In genomic region chr9:26528761-26529160, GRCm38 (mm10) we compare ENCODE assay signal across 21 mouse cellular contexts.
DNase-seq lines count a peak whose midpoint lies in the region; ATAC-seq lines count a peak whose summit lies in the region.
"Had no signal": no experiment of that assay in that cellular context is flagged by ENCODE, and none has a peak within 500 bp of the region (broad histone marks: within the 10 kb centered on the region; RNA-seq: fewer than 3 reads in every experiment).

No protein-coding gene starts in this region.

- H3K4me1 ChIP-seq in forebrain, embryonic 15.5 days, result peaks cover 8% of the 10 kb centered on the region
- H3K4me1 ChIP-seq in forebrain, embryonic 12.5 days, result 0 out of 2 replicates have a peak, but pooled peaks cover 3% of the 10 kb centered on the region
- H3K4me1 ChIP-seq in midbrain, embryonic 16.5 days (ENCODE audit: control insufficient read depth, insufficient read depth, low read length), result no peaks in the 10 kb centered on the region
- no peaks in the 10 kb centered on the region for H3K4me1 ChIP-seq in midbrain, embryonic 11.5 days (ENCODE audit: control insufficient read depth, insufficient read depth, low read length)
- H3K4me1 ChIP-seq in forebrain, embryonic 16.5 days (replicated peaks; ENCODE audit: control insufficient read depth, insufficient read depth, low read length), result peaks cover 4% of the 10 kb centered on the region; the same call in 1 of the 2 replicates
- no peaks in the 10 kb centered on the region for H3K4me1 ChIP-seq in neural tube, embryonic 14.5 days (ENCODE audit: control insufficient read depth, insufficient read depth, low read length)
- H3K4me1 ChIP-seq: limb, embryonic 13.5 days had no signal

- no peak overlapping the region for H3K4me2 ChIP-seq in forebrain, embryonic 15.5 days (replicated peaks)
- H3K4me2 ChIP-seq in forebrain, embryonic 12.5 days, result no peak overlapping the region
- no peak overlapping the region for H3K4me2 ChIP-seq in midbrain, embryonic 16.5 days (ENCODE audit: low read length)
- H3K4me2 ChIP-seq in midbrain, embryonic 11.5 days, result no peak overlapping the region
- no peak overlapping the region for H3K4me2 ChIP-seq in forebrain, embryonic 16.5 days (ENCODE audit: low read length)
- no peak overlapping the region for H3K4me2 ChIP-seq in neural tube, embryonic 14.5 days (ENCODE audit: low read depth, low read length)
- H3K4me2 ChIP-seq: embryonic facial prominence, embryonic 13.5 days; limb, embryonic 13.5 days had no signal

- H3K4me3 ChIP-seq in forebrain, embryonic 15.5 days, result no peak overlapping the region
- H3K4me3 ChIP-seq in forebrain, embryonic 12.5 days (replicated peaks), result no peak overlapping the region
- no peak overlapping the region for H3K4me3 ChIP-seq in midbrain, embryonic 16.5 days (ENCODE audit: low read depth, low read length)
- H3K4me3 ChIP-seq in midbrain, embryonic 11.5 days (ENCODE audit: low read depth, low read length), result no peak overlapping the region
- H3K4me3 ChIP-seq in forebrain, embryonic 16.5 days (replicated peaks; ENCODE audit: low read length), result no peak overlapping the region
- H3K4me3 ChIP-seq in neural tube, embryonic 14.5 days (ENCODE audit: low read depth, low read length), result no peak overlapping the region
- H3K4me3 ChIP-seq: embryonic facial prominence, embryonic 13.5 days; limb, embryonic 13.5 days; myocyte had no signal

- no peaks in the 10 kb centered on the region for H3K9me3 ChIP-seq in forebrain, embryonic 15.5 days
- no peaks in the 10 kb centered on the region for H3K9me3 ChIP-seq in forebrain, embryonic 12.5 days
- H3K9me3 ChIP-seq in midbrain, embryonic 16.5 days (replicated peaks; ENCODE audit: control insufficient read depth, low read length, poor library complexity, severe bottlenecking), result no peaks in the 10 kb centered on the region
- H3K9me3 ChIP-seq in midbrain, embryonic 11.5 days (ENCODE audit: control insufficient read depth, low read length), result no peaks in the 10 kb centered on the region
- H3K9me3 ChIP-seq in forebrain, embryonic 16.5 days (ENCODE audit: control insufficient read depth, low read length), result no peaks in the 10 kb centered on the region
- H3K9me3 ChIP-seq in neural tube, embryonic 14.5 days (ENCODE audit: control insufficient read depth, low read length), result no peaks in the 10 kb centered on the region
- H3K9me3 ChIP-seq: embryonic facial prominence, embryonic 13.5 days; limb, embryonic 13.5 days had no signal

- DNase-seq in midbrain, embryonic 11.5 days (ENCODE audit: low spot score, missing footprints), result no peak
- no peak for DNase-seq in kidney, postnatal 14 days
- DNase-seq: adrenal gland, postnatal 14 days; B cell, adult 2 months; cerebellum, adult 9-10 months; gastrocnemius, postnatal 10 days; kidney, adult 18-20 months; kidney, postnatal 36 days; thymus, postnatal 14 days had no signal

- no peak overlapping the region for H3K9ac ChIP-seq in forebrain, embryonic 15.5 days (replicated peaks)
- H3K9ac ChIP-seq in forebrain, embryonic 12.5 days, result no peak overlapping the region
- no peak overlapping the region for H3K9ac ChIP-seq in midbrain, embryonic 16.5 days (ENCODE audit: low read depth, low read length)
- no peak overlapping the region for H3K9ac ChIP-seq in midbrain, embryonic 11.5 days (ENCODE audit: low read length)
- no peak overlapping the region for H3K9ac ChIP-seq in forebrain, embryonic 16.5 days (replicated peaks; ENCODE audit: low read depth, low read length)
- H3K9ac ChIP-seq in neural tube, embryonic 14.5 days (replicated peaks; ENCODE audit: low read depth, low read length), result no peak overlapping the region
- H3K9ac ChIP-seq: embryonic facial prominence, embryonic 13.5 days; limb, embryonic 13.5 days; liver, embryonic 14.5 days had no signal

- ATAC-seq in forebrain, embryonic 15.5 days (replicated peaks), result peak; percentile 48; the same call in 1 of the 2 replicates
- ATAC-seq in forebrain, embryonic 12.5 days (ENCODE audit: low FRiP score), result no peak
- 0 out of 2 replicates have a peak, but pooled peaks have one; percentile 54 for ATAC-seq in midbrain, embryonic 16.5 days
- ATAC-seq in midbrain, embryonic 11.5 days (ENCODE audit: low FRiP score), result no peak
- ATAC-seq in forebrain, embryonic 16.5 days, result peak; percentile 57; the same call in 1 of the 2 replicates
- ATAC-seq in neural tube, embryonic 14.5 days (ENCODE audit: low read depth), result peak; percentile 70; the same call in 1 of the 2 replicates
- no peak for ATAC-seq in megakaryocyte progenitor cell, adult 5-6 weeks (replicated peaks; ENCODE audit: poor library complexity)
- ATAC-seq: activated CD4-positive, CD25-positive, alpha-beta regulatory T cell, adult 4 months had no signal

- no peak overlapping the region for H3K27ac ChIP-seq in forebrain, embryonic 15.5 days (replicated peaks)
- H3K27ac ChIP-seq in forebrain, embryonic 12.5 days, result no peak overlapping the region
- no peak overlapping the region for H3K27ac ChIP-seq in midbrain, embryonic 16.5 days (ENCODE audit: low read length)
- H3K27ac ChIP-seq in midbrain, embryonic 11.5 days (ENCODE audit: low read depth, low read length), result no peak overlapping the region
- H3K27ac ChIP-seq in forebrain, embryonic 16.5 days (ENCODE audit: low read length), result no peak overlapping the region
- H3K27ac ChIP-seq in neural tube, embryonic 14.5 days (ENCODE audit: low read depth, low read length), result no peak overlapping the region
- H3K27ac ChIP-seq: embryonic facial prominence, embryonic 13.5 days; limb, embryonic 13.5 days; liver, embryonic 14.5 days; stomach, postnatal 0 days had no signal

- no peaks in the 10 kb centered on the region for H3K36me3 ChIP-seq in forebrain, embryonic 15.5 days
- H3K36me3 ChIP-seq in forebrain, embryonic 12.5 days (replicated peaks), result no peaks in the 10 kb centered on the region
- no peaks in the 10 kb centered on the region for H3K36me3 ChIP-seq in midbrain, embryonic 16.5 days (ENCODE audit: control insufficient read depth, insufficient read depth, low read length)
- H3K36me3 ChIP-seq in midbrain, embryonic 11.5 days (ENCODE audit: control insufficient read depth, insufficient read depth, low read length), result no peaks in the 10 kb centered on the region
- H3K36me3 ChIP-seq in forebrain, embryonic 16.5 days (ENCODE audit: control insufficient read depth, insufficient read depth), result no peaks in the 10 kb centered on the region
- H3K36me3 ChIP-seq in neural tube, embryonic 14.5 days (ENCODE audit: control insufficient read depth, insufficient read depth, low read length), result no peaks in the 10 kb centered on the region
- H3K36me3 ChIP-seq: embryonic facial prominence, embryonic 13.5 days; limb, embryonic 13.5 days had no signal

- H3K27me3 ChIP-seq in forebrain, embryonic 15.5 days, result no peaks in the 10 kb centered on the region
- H3K27me3 ChIP-seq in forebrain, embryonic 12.5 days, result no peaks in the 10 kb centered on the region
- H3K27me3 ChIP-seq in midbrain, embryonic 16.5 days (ENCODE audit: control insufficient read depth, insufficient read depth, low read depth, low read length), result no peaks in the 10 kb centered on the region
- no peaks in the 10 kb centered on the region for H3K27me3 ChIP-seq in midbrain, embryonic 11.5 days (ENCODE audit: control insufficient read depth, insufficient read depth, low read length)
- H3K27me3 ChIP-seq in forebrain, embryonic 16.5 days (replicated peaks; ENCODE audit: control insufficient read depth, insufficient read depth, low read length), result no peaks in the 10 kb centered on the region
- H3K27me3 ChIP-seq in neural tube, embryonic 14.5 days (ENCODE audit: control insufficient read depth, insufficient read depth, low read length), result no peaks in the 10 kb centered on the region
- H3K27me3 ChIP-seq: embryonic facial prominence, embryonic 13.5 days; limb, embryonic 13.5 days had no signal

- 10% methylated on average over 3 of the region's 3 CpGs for WGBS in forebrain, embryonic 15.5 days
- 7% methylated on average over 3 of the region's 3 CpGs for WGBS in forebrain, embryonic 12.5 days
- WGBS in midbrain, embryonic 16.5 days, result 9% methylated on average over 3 of the region's 3 CpGs
- 9% methylated on average over 3 of the region's 3 CpGs for WGBS in midbrain, embryonic 11.5 days
- 5% methylated on average over 3 of the region's 3 CpGs for WGBS in forebrain, embryonic 16.5 days
- 7% methylated on average over 3 of the region's 3 CpGs for WGBS in neural tube, embryonic 14.5 days

Comparison
In these comparisons a context has a peak if more than half of its experiments do, and no peak if none do; other contexts are left out.
1. ATAC-seq: peak in forebrain, embryonic 15.5 days (single experiment), midbrain, embryonic 16.5 days (single experiment), forebrain, embryonic 16.5 days (single experiment) and neural tube, embryonic 14.5 days (single experiment); none in forebrain, embryonic 12.5 days (single experiment), midbrain, embryonic 11.5 days (single experiment) and megakaryocyte progenitor cell, adult 5-6 weeks (single experiment).